Mouse (Mus musculus) lung, adult 2 months (tissue): Measurements from ENCODE around the gene Gm17949.

Experiments used
- CTCF ChIP-seq: fragments of 200-500 bp; IDR thresholded peaks from 2 replicates; pipeline ENCODE4 v1.5.1; 2011; ENCODE audit warnings: mild to moderate bottlenecking, low read length, control low read depth; ENCODE audit not compliant: insufficient read depth
- POLR2A ChIP-seq: fragments of 200-500 bp; IDR thresholded peaks from 2 replicates; pipeline ENCODE4 v1.6.1; 2011; ENCODE audit warnings: low read depth, mild to moderate bottlenecking, control low read depth, low read length, borderline replicate concordance; ENCODE audit errors: extremely low read depth

DNA sequence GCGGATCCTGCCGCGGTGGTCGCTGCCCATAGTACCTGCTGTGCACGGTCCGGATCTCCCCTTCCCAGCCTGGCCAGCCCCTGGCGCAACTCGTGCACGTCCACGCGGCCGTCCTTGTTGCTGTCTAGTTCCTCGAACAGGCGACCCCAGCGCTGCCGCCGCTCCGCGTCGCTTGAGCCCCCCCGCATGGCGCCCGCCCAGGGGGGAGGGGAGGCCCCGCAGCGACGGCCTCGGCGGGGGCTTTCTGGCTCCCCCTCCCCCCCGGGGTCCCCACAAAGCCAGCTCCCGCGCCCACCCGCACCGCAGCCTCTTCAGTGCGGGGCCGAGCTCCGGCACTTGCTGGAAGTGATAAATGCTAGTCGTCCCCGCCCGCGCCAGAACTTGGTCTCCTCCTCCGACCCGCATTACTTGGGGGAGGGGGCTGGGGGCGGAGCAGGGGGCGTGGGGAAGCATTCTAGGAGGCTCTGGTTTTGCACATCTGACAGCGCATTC is 48.3 kb downstream of the Gm17949 start, which contains the start of gene Slc25a23:
- no peak for TF ChIP-seq CTCF
- TF ChIP-seq POLR2A, result peak; percentile 3; the same call in 1 of the 2 replicates
